ENCODE assay signal across 9 mouse cellular contexts in the genomic region with DNA sequence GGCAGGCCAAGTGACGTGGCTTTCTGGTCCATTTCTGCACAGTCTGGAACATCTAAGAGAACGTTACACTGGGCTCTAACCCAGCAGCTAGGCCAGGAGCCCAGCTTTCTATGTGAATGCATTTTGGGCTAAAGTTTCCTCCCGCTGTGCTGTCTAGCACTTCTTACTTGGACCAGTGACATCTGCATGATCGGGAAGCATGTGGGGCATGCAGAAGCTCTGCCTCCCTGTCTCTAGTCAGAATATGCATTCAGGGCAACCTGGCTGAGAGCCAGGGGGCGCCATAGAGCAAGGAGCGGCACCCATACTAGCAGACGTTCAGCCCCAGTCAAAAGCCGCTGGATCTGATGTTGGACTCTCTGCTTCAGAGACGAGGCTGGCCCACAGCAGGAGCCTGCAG.
DNase-seq lines count a peak whose midpoint lies in the region; ATAC-seq and TF ChIP-seq lines count a peak whose summit lies in the region.
"Had no signal": no experiment of that assay in that cellular context is flagged by ENCODE, and none has a peak within 500 bp of the region (broad histone marks: within the 10 kb centered on the region; RNA-seq: fewer than 3 reads in every experiment).

No protein-coding gene starts in this region.

- no peak for TF ChIP-seq POLR2A in cortical plate, adult 2 months (IDR thresholded peaks at IDR 0.05; ENCODE audit: extremely low read depth, insufficient read depth, low read length)
- no peak for TF ChIP-seq POLR2A in limb, embryonic 14.5 days (IDR thresholded peaks at IDR 0.05; ENCODE audit: borderline replicate concordance, extremely low read depth, insufficient read depth, insufficient read length)

- no peak overlapping the region for H3K4me3 ChIP-seq in cortical plate, adult 2 months (ENCODE audit: insufficient read depth, low read length)
- H3K4me3 ChIP-seq in hindbrain, embryonic 11.5 days (ENCODE audit: low read depth, low read length) = no peak overlapping the region
- H3K4me3 ChIP-seq in limb, embryonic 14.5 days (replicated peaks; ENCODE audit: low read length) = no peak overlapping the region
- H3K4me3 ChIP-seq in midbrain, embryonic 16.5 days (ENCODE audit: low read depth, low read length) = no peak overlapping the region
- H3K4me3 ChIP-seq: limb, embryonic 13.5 days had no signal

- no peak overlapping the region for H3K9ac ChIP-seq in hindbrain, embryonic 11.5 days (ENCODE audit: low read depth, low read length)
- H3K9ac ChIP-seq in limb, embryonic 14.5 days (ENCODE audit: low read depth, low read length, severe bottlenecking) = no peak overlapping the region
- no peak overlapping the region for H3K9ac ChIP-seq in midbrain, embryonic 16.5 days (ENCODE audit: low read depth, low read length)
- H3K9ac ChIP-seq: limb, embryonic 13.5 days had no signal

- no peaks in the 10 kb centered on the region for H3K36me3 ChIP-seq in hindbrain, embryonic 11.5 days (ENCODE audit: control insufficient read depth, insufficient read depth, low read length)
- no peaks in the 10 kb centered on the region for H3K36me3 ChIP-seq in limb, embryonic 14.5 days (ENCODE audit: control insufficient read depth, insufficient read depth, low read length)
- no peaks in the 10 kb centered on the region for H3K36me3 ChIP-seq in midbrain, embryonic 16.5 days (ENCODE audit: control insufficient read depth, insufficient read depth, low read length)
- H3K36me3 ChIP-seq: limb, embryonic 13.5 days had no signal

- DNase-seq in kidney, adult 18-20 months = peak; percentile 54
- no peak for DNase-seq in kidney, adult 11 months
- DNase-seq in adipocyte (ENCODE audit: low spot score) = peak; percentile 4
- peak; percentile 65 for DNase-seq in hindbrain, embryonic 11.5 days (ENCODE audit: low spot score)
- peak; percentile 28 for DNase-seq in limb, embryonic 14.5 days (ENCODE audit: low spot score)
- DNase-seq in testis, postnatal 14 days (ENCODE audit: low spot score) = peak; percentile 67

- H3K4me2 ChIP-seq in hindbrain, embryonic 11.5 days (replicated peaks; ENCODE audit: low read depth, low read length) = no peak overlapping the region
- no peak overlapping the region for H3K4me2 ChIP-seq in limb, embryonic 14.5 days (replicated peaks; ENCODE audit: low read depth, low read length, severe bottlenecking)
- no peak overlapping the region for H3K4me2 ChIP-seq in midbrain, embryonic 16.5 days (ENCODE audit: low read length)
- H3K4me2 ChIP-seq: limb, embryonic 13.5 days had no signal

- H3K27ac ChIP-seq in cortical plate, adult 2 months (ENCODE audit: insufficient read depth, low read length) = no peak overlapping the region
- H3K27ac ChIP-seq in hindbrain, embryonic 11.5 days (ENCODE audit: low read depth, low read length) = no peak overlapping the region
- no peak overlapping the region for H3K27ac ChIP-seq in limb, embryonic 14.5 days (replicated peaks; ENCODE audit: low read depth, low read length)
- H3K27ac ChIP-seq in midbrain, embryonic 16.5 days (ENCODE audit: low read length) = 0 out of 2 replicates have a peak overlapping the region, but pooled peaks have one; percentile 31
- H3K27ac ChIP-seq: limb, embryonic 13.5 days had no signal

- 41% methylated on average over 9 of the region's 9 CpGs for WGBS in hindbrain, embryonic 11.5 days
- 39% methylated on average over 9 of the region's 9 CpGs for WGBS in limb, embryonic 14.5 days
- WGBS in midbrain, embryonic 16.5 days = 37% methylated on average over 9 of the region's 9 CpGs

- ATAC-seq in hindbrain, embryonic 11.5 days (ENCODE audit: low FRiP score) = no peak
- ATAC-seq in limb, embryonic 14.5 days (ENCODE audit: low FRiP score, low read depth) = no peak
- no peak; the same call in 1 of the 2 replicates for ATAC-seq in midbrain, embryonic 16.5 days

- no peaks in the 10 kb centered on the region for H3K9me3 ChIP-seq in hindbrain, embryonic 11.5 days (ENCODE audit: control insufficient read depth, low read length)
- H3K9me3 ChIP-seq in limb, embryonic 14.5 days (ENCODE audit: control insufficient read depth, low read length) = no peaks in the 10 kb centered on the region
- H3K9me3 ChIP-seq in midbrain, embryonic 16.5 days (replicated peaks; ENCODE audit: control insufficient read depth, low read length, poor library complexity, severe bottlenecking) = no peaks in the 10 kb centered on the region
- H3K9me3 ChIP-seq: limb, embryonic 13.5 days had no signal

- H3K4me1 ChIP-seq in cortical plate, adult 2 months (ENCODE audit: control insufficient read depth, insufficient read depth, low read length) = 0 out of 2 replicates have a peak, but pooled peaks cover 2% of the 10 kb centered on the region
- H3K4me1 ChIP-seq in hindbrain, embryonic 11.5 days (replicated peaks; ENCODE audit: control insufficient read depth, insufficient read depth, low read length) = no peaks in the 10 kb centered on the region
- H3K4me1 ChIP-seq in limb, embryonic 14.5 days (ENCODE audit: control insufficient read depth, insufficient read depth, low read length) = no peaks in the 10 kb centered on the region
- H3K4me1 ChIP-seq in midbrain, embryonic 16.5 days (ENCODE audit: control insufficient read depth, insufficient read depth, low read length) = peaks cover 3% of the 10 kb centered on the region; the same call in 1 of the 2 replicates
- H3K4me1 ChIP-seq: limb, embryonic 13.5 days had no signal

- H3K27me3 ChIP-seq in hindbrain, embryonic 11.5 days (ENCODE audit: control insufficient read depth, insufficient read depth, low read length) = no peaks in the 10 kb centered on the region
- no peaks in the 10 kb centered on the region for H3K27me3 ChIP-seq in limb, embryonic 14.5 days (ENCODE audit: control insufficient read depth, insufficient read depth, low read length)
- H3K27me3 ChIP-seq in midbrain, embryonic 16.5 days (ENCODE audit: control insufficient read depth, insufficient read depth, low read depth, low read length) = no peaks in the 10 kb centered on the region

- TF ChIP-seq CTCF in cortical plate, adult 2 months (IDR thresholded peaks at IDR 0.05; ENCODE audit: extremely low read depth, insufficient read depth, low read length) = peak; percentile 28; the same call in 1 of the 2 replicates
